Mouse (Mus musculus): ENCODE measurements around the gene Pcbp4. TPM values are rescaled to one million over a fixed set of nuclear protein-coding genes. Genes with fewer than 3 reads are reported as not detected.

Gene Pcbp4
- polyA plus RNA-seq, 1 experiment from 2014 or later, result 299 TPM

DNA sequence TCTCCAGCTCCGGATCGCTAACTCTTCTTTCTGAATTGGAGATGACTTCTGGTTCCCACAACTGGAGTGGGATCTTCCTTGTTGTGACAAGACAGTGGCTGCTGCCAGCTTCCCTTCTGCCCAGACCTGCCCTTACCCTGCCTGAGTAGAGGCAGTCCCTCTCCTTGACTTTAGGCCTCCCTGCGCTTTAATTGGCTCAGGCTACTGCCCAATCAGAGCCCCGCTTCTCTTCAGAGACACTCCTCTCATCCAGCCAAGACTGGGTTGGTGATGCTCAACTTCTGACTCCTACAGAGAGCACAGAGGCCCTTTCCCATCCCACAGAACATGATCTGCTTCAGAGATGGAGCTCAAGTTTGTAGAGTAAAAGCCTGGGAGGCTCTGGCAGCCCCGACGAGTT lies 51.2 kb downstream of the Pcbp4 start:
- H3K4me2 ChIP-seq, result no peak overlapping the region
- no peaks in the 10 kb centered on the region for H3K9me3 ChIP-seq
- H3K4me3 ChIP-seq (replicated peaks), result no peak overlapping the region
- 75% methylated on average over 6 of the region's 6 CpGs for WGBS
- no peaks in the 10 kb centered on the region for H3K4me1 ChIP-seq
- H3K9ac ChIP-seq, result no peak overlapping the region
- no peaks in the 10 kb centered on the region for H3K27me3 ChIP-seq
- H3K27ac ChIP-seq, result no peak overlapping the region
- no peak for ATAC-seq (ENCODE audit: low FRiP score)
- no peaks in the 10 kb centered on the region for H3K36me3 ChIP-seq (replicated peaks)

DNA sequence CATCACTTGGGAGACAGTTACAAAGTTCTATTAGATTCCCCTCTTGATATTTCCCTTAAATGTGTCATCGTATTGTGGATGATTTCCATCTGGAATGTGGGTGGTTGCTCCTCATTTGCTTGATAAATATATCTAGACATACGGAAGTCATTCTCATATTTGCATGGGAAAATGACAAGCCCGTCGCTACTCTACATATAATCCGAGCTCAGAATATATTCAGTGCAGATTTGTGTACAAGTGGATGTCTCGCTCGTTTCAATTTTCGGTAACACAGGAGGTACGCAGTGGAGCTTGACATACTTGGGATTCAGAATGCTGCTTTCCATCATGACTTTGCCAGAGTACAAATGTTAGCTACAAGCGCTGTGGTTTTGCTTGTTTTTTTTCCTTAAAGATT lies 56.3 kb downstream of the Pcbp4 start:
- no peaks in the 10 kb centered on the region for H3K27me3 ChIP-seq
- no peak overlapping the region for H3K27ac ChIP-seq
- no peak overlapping the region for H3K4me2 ChIP-seq
- no peaks in the 10 kb centered on the region for H3K36me3 ChIP-seq (replicated peaks)
- ATAC-seq (ENCODE audit: low FRiP score), result no peak
- H3K9ac ChIP-seq, result no peak overlapping the region
- H3K9me3 ChIP-seq, result no peaks in the 10 kb centered on the region
- 93% methylated on average over 10 of the region's 10 CpGs for WGBS
- no peak overlapping the region for H3K4me3 ChIP-seq (replicated peaks)
- H3K4me1 ChIP-seq, result no peaks in the 10 kb centered on the region

- Histone ChIP-seq H3K36me3 (replicated peaks) (no peaks in the 10 kb centered on the region), H3K27me3 (no peaks in the 10 kb centered on the region), H3K27ac (no peak overlapping the region), H3K4me1 (no peaks in the 10 kb centered on the region), H3K9me3 (no peaks in the 10 kb centered on the region), H3K9ac (no peak overlapping the region), H3K4me2 (no peak overlapping the region), H3K4me3 (replicated peaks) (no peak overlapping the region)
- ATAC-seq (ENCODE audit: low FRiP score), result no peak
- 64% methylated on average over 13 of the region's 13 CpGs for WGBS
Observed at GRCm38 (mm10) chr9:106512729-106513450, 59.8 kb downstream of the Pcbp4 start.

- Histone ChIP-seq H3K27me3 (no peaks in the 10 kb centered on the region), H3K4me3 (replicated peaks) (no peak overlapping the region), H3K27ac (no peak overlapping the region), H3K4me1 (no peaks in the 10 kb centered on the region), H3K36me3 (replicated peaks) (no peaks in the 10 kb centered on the region), H3K9ac (no peak overlapping the region), H3K4me2 (no peak overlapping the region), H3K9me3 (no peaks in the 10 kb centered on the region)
- 81% methylated on average over 6 of the region's 6 CpGs for WGBS
- no peak for ATAC-seq (ENCODE audit: low FRiP score)
Observed at GRCm38 (mm10) chr9:106513566-106513965, 60.5 kb downstream of the Pcbp4 start.

Other genes with a start within 250 kb of the Pcbp4 start
- gene Tlr9, start 230.7 kb upstream of the Pcbp4 start, polyA plus RNA-seq (2016; fragmentation: Nextera tagmentation; extraction: Ambion mirVana), result not detected in 2 replicates
- 78.0 and 79.0 TPM in 2 replicates for gene Alas1, start 204.6 kb upstream of the Pcbp4 start, polyA plus RNA-seq (2016; fragmentation: Nextera tagmentation; extraction: Ambion mirVana)
- gene Poc1a, start 172.2 kb upstream of the Pcbp4 start, polyA plus RNA-seq (2016; fragmentation: Nextera tagmentation; extraction: Ambion mirVana), result 23.4 and 23.8 TPM in 2 replicates
- gene Dusp7, start 84.7 kb upstream of the Pcbp4 start, polyA plus RNA-seq (2016; fragmentation: Nextera tagmentation; extraction: Ambion mirVana), result 12.1 and 16.3 TPM in 2 replicates
- gene Rpl29, start 23.8 kb upstream of the Pcbp4 start, polyA plus RNA-seq (2016; fragmentation: Nextera tagmentation; extraction: Ambion mirVana), result 757 and 770 TPM in 2 replicates
- gene Acy1, start 15.0 kb upstream of the Pcbp4 start, polyA plus RNA-seq (2016; fragmentation: Nextera tagmentation; extraction: Ambion mirVana), result 38.0 and 42.6 TPM in 2 replicates
- 4.4 TPM in 2 replicates for gene Abhd14b, start 5.8 kb upstream of the Pcbp4 start, polyA plus RNA-seq (2016; fragmentation: Nextera tagmentation; extraction: Ambion mirVana)
- 37.7 and 39.0 TPM in 2 replicates for gene Abhd14a, start 5.6 kb upstream of the Pcbp4 start, polyA plus RNA-seq (2016; fragmentation: Nextera tagmentation; extraction: Ambion mirVana)
- 0.26 and 0.55 TPM in 2 replicates for gene Gpr62, start 12.6 kb downstream of the Pcbp4 start, polyA plus RNA-seq (2016; fragmentation: Nextera tagmentation; extraction: Ambion mirVana)
- 52.3 and 56.0 TPM in 2 replicates for gene Rrp9, start 22.7 kb downstream of the Pcbp4 start, polyA plus RNA-seq (2016; fragmentation: Nextera tagmentation; extraction: Ambion mirVana)
- 0.83 and 1.3 TPM in 2 replicates for gene Parp3, start 23.7 kb downstream of the Pcbp4 start, polyA plus RNA-seq (2016; fragmentation: Nextera tagmentation; extraction: Ambion mirVana)
- not detected in 2 replicates for gene Iqcf1, start 46.7 kb downstream of the Pcbp4 start, polyA plus RNA-seq (2016; fragmentation: Nextera tagmentation; extraction: Ambion mirVana)
- gene Iqcf5, start 61.3 kb downstream of the Pcbp4 start, polyA plus RNA-seq (2016; fragmentation: Nextera tagmentation; extraction: Ambion mirVana), result not detected in 2 replicates
- not detected in 2 replicates for gene Iqcf3, start 108.3 kb downstream of the Pcbp4 start, polyA plus RNA-seq (2016; fragmentation: Nextera tagmentation; extraction: Ambion mirVana)
- gene Iqcf4, start 117.7 kb downstream of the Pcbp4 start, polyA plus RNA-seq (2016; fragmentation: Nextera tagmentation; extraction: Ambion mirVana), result not detected in 2 replicates
- gene Iqcf6, start 173.3 kb downstream of the Pcbp4 start, polyA plus RNA-seq (2016; fragmentation: Nextera tagmentation; extraction: Ambion mirVana), result not detected in 2 replicates
- 3.4 and 5.7 TPM in 2 replicates for gene Grm2, start 202.8 kb downstream of the Pcbp4 start, polyA plus RNA-seq (2016; fragmentation: Nextera tagmentation; extraction: Ambion mirVana)
- gene Tex264, start 232.6 kb downstream of the Pcbp4 start, polyA plus RNA-seq (2016; fragmentation: Nextera tagmentation; extraction: Ambion mirVana), result 24.9 and 30.4 TPM in 2 replicates